Mouse (Mus musculus) small intestine, adult 2 months (tissue): ENCODE results near the gene Rpa3.
A peak's percentile ranks its signal among the peaks of the same experiment; 100 is the strongest.

Source experiments
- CTCF ChIP-seq: fragments of 200-500 bp; IDR thresholded peaks from 2 replicates; pipeline ENCODE4 v1.5.1; 2012; ENCODE audit warnings: low read depth, mild to moderate bottlenecking, control low read depth, inconsistent platforms, low read length, moderate library complexity, mixed read lengths; ENCODE audit not compliant: insufficient replicate concordance, insufficient read length; ENCODE audit errors: extremely low read depth
- POLR2A ChIP-seq: fragments of 200-500 bp; IDR thresholded peaks from 2 replicates; pipeline ENCODE4 v1.6.1; 2012; ENCODE audit warnings: low read depth, mild to moderate bottlenecking, control low read depth, inconsistent platforms, low read length, moderate library complexity

DNA sequence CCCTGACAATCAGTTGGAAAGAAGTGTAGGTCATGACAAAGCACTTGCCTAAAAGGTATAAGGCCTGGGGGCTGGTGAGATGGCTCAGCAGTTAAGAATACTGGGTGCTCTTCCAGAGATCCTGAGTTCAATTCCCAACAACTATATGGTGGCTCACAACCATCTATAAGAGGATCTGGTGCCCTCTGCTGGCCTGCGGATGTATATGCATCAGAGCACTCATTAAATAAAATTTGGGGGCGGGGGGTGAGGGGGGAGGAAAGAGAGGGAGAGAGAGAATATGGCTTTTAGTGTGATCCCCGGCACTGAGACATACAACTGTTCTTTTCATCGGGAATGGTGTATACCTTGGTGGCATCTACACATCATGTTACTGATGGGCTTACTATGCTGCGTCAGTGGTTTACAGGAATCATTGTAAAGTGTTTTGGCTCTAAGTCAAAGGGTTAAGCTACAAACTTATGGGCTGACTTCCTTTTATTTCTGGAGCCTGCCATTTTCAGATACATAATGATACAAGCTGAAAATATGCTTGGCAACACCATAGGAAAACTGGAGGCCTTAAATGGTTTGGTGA lies 19.5 kb upstream of the Rpa3 start:
- TF ChIP-seq CTCF (peak; percentile 51; the same call in 1 of the 2 replicates), POLR2A (no peak)
